Mouse (Mus musculus) kidney, embryonic 14.5 days (tissue): Measurements from ENCODE around the gene Gmfb. TPM values are rescaled to one million over a fixed set of nuclear protein-coding genes. Genes with fewer than 3 reads are reported as not detected.

Experiments used
- ATAC-seq: fragments of 200-750 bp; cut with Nextera tagmentation; 2 replicates; pipeline ENCODE4 v1.8.0; 2017; ENCODE audit warnings: moderate number of reproducible peaks, mild to moderate bottlenecking, moderate TSS enrichment, moderate library complexity; ENCODE audit not compliant: low FRiP score, low TSS enrichment
- H3K27ac ChIP-seq: fragments of 300-500 bp; sonication (generic); 2 replicates; pipeline ENCODE4 v1.5.1; 2014; ENCODE audit warnings: low read depth, mild to moderate bottlenecking, low read length, moderate library complexity, mixed read lengths
- H3K27me3 ChIP-seq: fragments of 300-500 bp; sonication (generic); 2 replicates; pipeline ENCODE4 v1.6.1; 2014; ENCODE audit warnings: mild to moderate bottlenecking, low read length; ENCODE audit not compliant: control insufficient read depth, insufficient read depth
- H3K36me3 ChIP-seq: fragments of 300-500 bp; sonication (generic); 2 replicates; pipeline ENCODE4 v1.6.1; 2014; ENCODE audit warnings: low read length, mixed read lengths; ENCODE audit not compliant: control insufficient read depth, insufficient read depth
- H3K4me1 ChIP-seq: fragments of 300-500 bp; sonication (generic); 2 replicates; pipeline ENCODE4 v1.6.1; 2014; ENCODE audit warnings: low read length, mixed read lengths; ENCODE audit not compliant: control insufficient read depth, insufficient read depth
- H3K4me2 ChIP-seq: fragments of 300-500 bp; sonication (generic); replicated peaks from 2 replicates; pipeline ENCODE4 v1.6.1; 2014; ENCODE audit warnings: low read depth, mild to moderate bottlenecking, low read length
- H3K4me3 ChIP-seq: fragments of 300-500 bp; sonication (generic); 2 replicates; pipeline ENCODE4 v1.5.1; 2014; ENCODE audit warnings: mild to moderate bottlenecking, low read length
- H3K9ac ChIP-seq: fragments of 300-500 bp; sonication (generic); 2 replicates; pipeline ENCODE4 v1.6.1; 2014; ENCODE audit warnings: low read depth, mild to moderate bottlenecking, low read length, moderate library complexity
- H3K9me3 ChIP-seq: fragments of 300-500 bp; sonication (generic); 2 replicates; pipeline ENCODE4 v1.6.1; 2016; ENCODE audit warnings: low read length; ENCODE audit not compliant: control insufficient read depth
- WGBS: fragments of 180-500 bp; shearing (Covaris S2); extraction: QIAGEN DNeasy Blood & Tissue Kit; methylation state at CpG from one replicate; pipeline ENCODE4 v1.1.7; 2014; 5-methylcytosine and 5-hydroxymethylcytosine counted together
- polyA plus RNA-seq: library from polyadenylated mRNA; unstranded; fragments of >200 nt; fragmentation: Nextera tagmentation; extraction: Ambion mirVana; gene quantifications from 2 replicates; pipeline ENCODE4 v1.2.1, GENCODE M21; 2014

The Gmfb gene
- polyA plus RNA-seq, 1 experiment from 2014 or later = 89.9 TPM

GRCm38 (mm10) chr14:46816916-46817622 is 5.0 kb downstream of the Gmfb start:
- no peak for ATAC-seq
- H3K27ac ChIP-seq = no peak overlapping the region
- H3K36me3 ChIP-seq = peaks cover 36% of the 10 kb centered on the region
- H3K4me3 ChIP-seq = no peak overlapping the region
- H3K4me1 ChIP-seq = peaks cover 7% of the 10 kb centered on the region
- H3K27me3 ChIP-seq = no peaks in the 10 kb centered on the region
- H3K9me3 ChIP-seq = no peaks in the 10 kb centered on the region
- 95% methylated on average over 8 of the region's 8 CpGs for WGBS
- no peak overlapping the region for H3K4me2 ChIP-seq
- no peak overlapping the region for H3K9ac ChIP-seq

GRCm38 (mm10) chr14:46815640-46816039 is 6.4 kb downstream of the Gmfb start:
- H3K4me1 ChIP-seq = peaks cover 4% of the 10 kb centered on the region
- no peak overlapping the region for H3K9ac ChIP-seq
- H3K4me3 ChIP-seq = no peak overlapping the region
- no peak overlapping the region for H3K4me2 ChIP-seq
- H3K36me3 ChIP-seq = peaks cover 49% of the 10 kb centered on the region
- no peak overlapping the region for H3K27ac ChIP-seq
- no peak for ATAC-seq
- WGBS = 82% methylated on average over 6 of the region's 6 CpGs
- H3K27me3 ChIP-seq = no peaks in the 10 kb centered on the region
- no peaks in the 10 kb centered on the region for H3K9me3 ChIP-seq

- ATAC-seq = no peak
- Histone ChIP-seq H3K27ac (no peak overlapping the region), H3K9ac (no peak overlapping the region), H3K4me3 (no peak overlapping the region), H3K4me2 (no peak overlapping the region), H3K4me1 (no peaks in the 10 kb centered on the region), H3K9me3 (no peaks in the 10 kb centered on the region), H3K27me3 (no peaks in the 10 kb centered on the region), H3K36me3 (peaks cover 31% of the 10 kb centered on the region)
- WGBS = 87% methylated on average over 3 of the region's 3 CpGs
Measured at GRCm38 (mm10) chr14:46807927-46808326, 14.1 kb downstream of the Gmfb start.

- no peak overlapping the region for H3K9ac ChIP-seq
- H3K9me3 ChIP-seq = no peaks in the 10 kb centered on the region
- H3K27me3 ChIP-seq = no peaks in the 10 kb centered on the region
- WGBS = 82% methylated on average over 5 of the region's 5 CpGs
- no peak overlapping the region for H3K4me3 ChIP-seq
- H3K4me1 ChIP-seq = no peaks in the 10 kb centered on the region
- H3K36me3 ChIP-seq = peaks cover 20% of the 10 kb centered on the region
- no peak overlapping the region for H3K27ac ChIP-seq
- H3K4me2 ChIP-seq = no peak overlapping the region
- no peak for ATAC-seq
Measured at GRCm38 (mm10) chr14:46806186-46806585, 15.9 kb downstream of the Gmfb start.

GRCm38 (mm10) chr14:46803791-46804190 is 18.3 kb downstream of the Gmfb start:
- H3K4me1 ChIP-seq = no peaks in the 10 kb centered on the region
- ATAC-seq = no peak
- no peak overlapping the region for H3K27ac ChIP-seq
- H3K9ac ChIP-seq = no peak overlapping the region
- no peak overlapping the region for H3K4me3 ChIP-seq
- H3K27me3 ChIP-seq = no peaks in the 10 kb centered on the region
- 88% methylated on average over 1 of the region's 1 CpGs for WGBS
- no peaks in the 10 kb centered on the region for H3K9me3 ChIP-seq
- H3K4me2 ChIP-seq = no peak overlapping the region
- H3K36me3 ChIP-seq = no peaks in the 10 kb centered on the region; the same call in 1 of the 2 replicates

DNA sequence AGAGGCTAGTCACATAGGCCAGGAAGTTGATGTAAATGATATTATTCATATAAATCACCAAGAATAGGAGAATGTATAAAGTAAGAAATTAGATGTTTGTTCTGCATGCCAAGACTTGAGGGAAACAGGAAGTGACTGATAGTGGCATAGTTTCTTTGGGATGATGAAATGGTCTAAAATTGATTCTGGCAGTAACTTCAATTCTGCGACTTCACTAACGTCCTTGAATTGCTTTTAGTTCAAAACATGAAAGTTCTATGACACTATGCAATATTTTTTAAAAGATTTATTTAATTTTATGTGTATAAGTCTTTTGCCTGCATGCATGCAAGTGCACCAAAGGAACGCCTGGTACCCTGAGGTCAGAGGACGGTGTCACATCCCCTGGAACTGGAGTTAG is 18.8 kb downstream of the Gmfb start:
- H3K9ac ChIP-seq = no peak overlapping the region
- H3K36me3 ChIP-seq = no peaks in the 10 kb centered on the region; the same call in 1 of the 2 replicates
- WGBS = 91% methylated on average over 4 of the region's 4 CpGs
- no peaks in the 10 kb centered on the region for H3K9me3 ChIP-seq
- ATAC-seq = no peak
- no peak overlapping the region for H3K4me3 ChIP-seq
- no peak overlapping the region for H3K4me2 ChIP-seq
- no peak overlapping the region for H3K27ac ChIP-seq
- no peaks in the 10 kb centered on the region for H3K4me1 ChIP-seq
- H3K27me3 ChIP-seq = no peaks in the 10 kb centered on the region

DNA sequence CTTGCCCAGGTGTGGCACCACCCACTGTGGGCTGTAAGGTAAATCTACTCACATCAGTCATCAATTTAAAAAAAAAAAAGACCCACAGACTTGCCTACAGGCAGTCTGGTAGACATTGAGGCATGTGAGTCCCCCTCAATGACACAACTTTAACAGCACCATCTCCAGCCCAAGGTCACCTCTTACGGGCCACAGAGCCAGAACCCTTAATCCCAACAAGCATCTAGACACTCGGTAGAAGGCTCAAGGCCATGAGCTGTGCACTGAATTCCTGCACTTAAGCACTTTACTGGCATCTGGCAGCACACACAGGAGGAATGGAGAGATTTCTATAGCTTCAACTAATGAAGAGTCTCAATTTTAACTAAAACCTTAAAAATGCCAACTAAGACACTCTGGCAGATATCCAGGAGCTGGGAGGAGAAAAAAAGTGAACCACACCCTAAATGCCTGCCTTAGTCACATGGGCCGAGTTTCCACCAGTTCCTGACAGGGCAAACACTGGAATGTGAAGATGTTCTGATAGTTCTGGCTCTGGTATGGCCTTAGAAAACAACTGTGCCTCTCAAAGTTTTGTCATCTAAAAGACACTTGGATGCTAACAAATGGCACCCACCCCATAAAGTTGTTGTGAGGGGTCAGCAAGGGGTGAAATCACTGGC is 21.2 kb downstream of the Gmfb start:
- no peak for ATAC-seq
- no peak overlapping the region for H3K4me3 ChIP-seq
- H3K27ac ChIP-seq = no peak overlapping the region
- no peaks in the 10 kb centered on the region for H3K36me3 ChIP-seq
- H3K9ac ChIP-seq = no peak overlapping the region
- H3K4me2 ChIP-seq = no peak overlapping the region
- 70% methylated on average over 3 of the region's 3 CpGs for WGBS
- no peaks in the 10 kb centered on the region for H3K9me3 ChIP-seq
- no peaks in the 10 kb centered on the region for H3K4me1 ChIP-seq
- H3K27me3 ChIP-seq = no peaks in the 10 kb centered on the region

DNA sequence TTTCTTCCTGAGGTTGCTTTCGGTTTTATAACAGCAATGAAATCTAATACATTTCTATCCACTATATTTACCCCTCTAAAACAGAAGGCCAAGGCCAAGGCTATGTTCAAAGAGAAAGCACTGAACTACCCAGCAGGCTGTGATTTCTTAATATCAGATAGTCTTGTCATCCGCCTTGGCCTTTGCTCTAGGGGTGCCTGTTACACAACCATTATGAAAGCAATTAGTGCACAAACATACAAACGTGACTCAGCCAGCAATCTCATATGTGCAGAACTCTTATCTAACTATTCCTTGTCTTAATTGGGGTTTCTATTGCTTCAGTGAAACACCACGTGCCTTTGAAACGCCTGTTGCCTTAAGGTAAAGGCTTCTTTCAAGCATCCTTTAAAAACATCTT is 27.9 kb downstream of the Gmfb start:
- WGBS = 89% methylated on average over 5 of the region's 5 CpGs
- Histone ChIP-seq H3K4me3 (no peak overlapping the region), H3K36me3 (no peaks in the 10 kb centered on the region), H3K9me3 (no peaks in the 10 kb centered on the region), H3K27ac (no peak overlapping the region), H3K27me3 (no peaks in the 10 kb centered on the region), H3K9ac (no peak overlapping the region), H3K4me1 (no peaks in the 10 kb centered on the region), H3K4me2 (no peak overlapping the region)
- no peak for ATAC-seq

DNA sequence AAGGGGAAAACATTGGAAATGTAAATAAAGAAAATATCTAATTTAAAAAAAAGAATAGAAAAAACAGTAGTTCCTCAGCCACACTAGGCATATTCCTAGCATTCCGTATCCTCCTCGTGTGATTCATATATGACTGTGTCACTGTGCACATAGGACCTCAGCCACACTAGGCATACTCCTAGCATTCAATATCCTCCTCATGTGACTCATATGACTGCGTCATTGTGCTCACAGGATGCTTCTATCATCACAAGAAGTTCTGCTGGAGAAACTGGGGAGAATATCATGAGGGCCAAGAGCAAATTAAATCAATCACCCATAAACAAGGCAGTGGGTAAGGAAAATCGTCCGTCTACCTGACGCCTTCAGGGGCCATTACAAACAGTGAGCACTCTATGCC is 31.3 kb downstream of the Gmfb start:
- H3K27ac ChIP-seq = no peak overlapping the region
- H3K9me3 ChIP-seq = no peaks in the 10 kb centered on the region
- whole genome bisulfite sequencing = 92% methylated on average over 6 of the region's 6 CpGs
- H3K4me1 ChIP-seq = peaks cover 5% of the 10 kb centered on the region
- no peak overlapping the region for H3K9ac ChIP-seq
- H3K36me3 ChIP-seq = no peaks in the 10 kb centered on the region
- no peak overlapping the region for H3K4me2 ChIP-seq
- H3K27me3 ChIP-seq = no peaks in the 10 kb centered on the region
- H3K4me3 ChIP-seq = no peak overlapping the region
- no peak for ATAC-seq
